Mouse (Mus musculus): Measurements from ENCODE around the gene Pitpnm3.

The Pitpnm3 gene

DNA sequence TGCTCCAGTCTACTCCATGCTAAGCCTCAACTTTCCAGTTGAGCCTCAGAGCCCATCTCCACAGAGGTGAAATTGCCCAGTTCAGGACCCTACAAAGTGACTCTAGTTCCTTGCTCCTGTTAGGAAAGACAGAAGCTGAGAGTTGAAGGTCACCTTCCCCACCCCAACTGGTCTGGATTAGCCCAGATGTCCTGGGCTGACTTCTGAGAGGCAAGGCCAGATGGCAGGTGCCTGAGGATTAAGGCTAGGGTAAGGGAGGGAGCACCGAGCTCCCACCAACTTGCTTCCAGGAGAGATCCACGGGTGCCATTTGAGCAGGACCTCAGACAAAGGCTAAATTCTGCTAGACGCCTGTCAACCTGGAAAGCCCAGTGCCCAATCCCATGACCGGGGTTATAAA is 103.5 kb downstream of the Pitpnm3 start:
- in situ Hi-C loops (cut with MboI; ENCODE audit: unreplicated experiment in 2 of 2): loop anchor here (25.0 kb wide), 1 partner anchor 1020 kb away; the partner anchor contains the start of genes Derl2 (in 2 of the 2), Dhx33 (in 2 of the 2) and Mis12 (in 2 of the 2)

DNA sequence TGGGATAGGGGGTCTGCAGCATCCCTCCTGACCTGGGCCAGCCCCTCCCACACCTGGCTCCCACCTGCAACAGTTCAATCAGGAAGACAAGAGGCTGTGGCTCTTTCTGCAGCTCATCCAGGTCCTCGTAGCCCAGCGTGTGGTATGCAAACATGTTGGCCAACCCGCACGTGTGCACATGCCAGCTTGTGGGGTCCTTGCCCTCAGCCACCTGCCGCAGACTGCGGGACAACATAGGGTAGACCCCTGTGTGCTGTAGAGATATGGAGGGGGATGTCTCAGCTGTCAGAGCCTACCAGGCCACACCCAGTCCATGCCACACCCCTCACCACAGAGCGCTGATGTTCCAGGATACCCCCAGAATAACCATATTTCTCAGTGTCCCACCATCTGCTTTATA is 104.2 kb downstream of the Pitpnm3 start:
- in situ Hi-C loops (cut with MboI; ENCODE audit: unreplicated experiment in 2 of 2): loop anchor here (25.0 kb wide), 1 partner anchor 1019 kb away; the partner anchor contains the start of genes Derl2 (in 2 of the 2), Dhx33 (in 2 of the 2) and Mis12 (in 2 of the 2)

DNA sequence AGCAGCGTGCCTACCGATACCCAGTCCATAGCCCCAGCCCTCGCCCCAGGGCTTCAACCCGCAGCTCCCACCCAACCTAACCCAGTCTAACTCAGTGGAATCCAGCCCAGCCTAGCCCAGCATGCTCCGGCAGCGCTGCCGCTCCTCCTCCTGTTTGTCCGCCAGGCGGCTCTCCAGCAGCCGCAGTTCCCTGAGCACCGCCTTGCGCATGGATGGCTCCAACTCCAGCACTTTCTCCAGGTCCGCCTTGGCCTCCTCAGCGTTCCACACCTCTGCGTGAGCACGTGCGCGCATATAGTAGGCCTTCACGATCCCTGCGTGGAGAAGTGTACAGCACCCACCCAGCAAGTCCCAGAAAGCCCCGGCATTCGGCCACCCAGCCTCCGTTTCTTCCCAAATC is 106.4 kb downstream of the Pitpnm3 start:
- in situ Hi-C loops (cut with MboI; ENCODE audit: unreplicated experiment in 2 of 2): loop anchor here (10.0 to 25.0 kb wide), 3 partner anchors 354 to 1017 kb away; partner anchors contain the start of genes Derl2 (in 2 of the 2), Dhx33 (in 2 of the 2) and Mis12 (in 2 of the 2)

DNA sequence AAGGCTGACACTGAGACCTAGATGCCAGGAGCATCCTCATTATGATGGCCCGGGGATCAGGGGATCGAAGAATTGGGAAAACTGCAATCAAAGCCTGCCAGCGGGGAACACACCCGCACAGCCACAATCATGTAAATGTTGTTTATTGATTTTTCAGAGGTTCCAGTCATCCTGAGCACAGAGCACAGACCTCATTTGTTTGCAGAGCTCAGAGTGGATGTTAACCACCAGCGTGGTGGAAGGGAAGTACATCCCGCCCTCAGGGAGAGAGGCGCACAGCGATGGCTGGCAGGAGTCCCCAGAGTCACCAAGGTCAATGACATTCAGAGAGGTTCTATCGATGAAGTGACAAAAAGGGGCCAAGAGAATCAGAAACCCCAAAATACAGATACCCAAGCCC is 107.7 kb downstream of the Pitpnm3 start:
- in situ Hi-C loops (cut with MboI; ENCODE audit: unreplicated experiment in 2 of 2): loop anchor here (10.0 to 25.0 kb wide), 3 partner anchors 353 to 1016 kb away; partner anchors contain the start of genes Derl2 (in 2 of the 2), Dhx33 (in 2 of the 2) and Mis12 (in 2 of the 2)

DNA sequence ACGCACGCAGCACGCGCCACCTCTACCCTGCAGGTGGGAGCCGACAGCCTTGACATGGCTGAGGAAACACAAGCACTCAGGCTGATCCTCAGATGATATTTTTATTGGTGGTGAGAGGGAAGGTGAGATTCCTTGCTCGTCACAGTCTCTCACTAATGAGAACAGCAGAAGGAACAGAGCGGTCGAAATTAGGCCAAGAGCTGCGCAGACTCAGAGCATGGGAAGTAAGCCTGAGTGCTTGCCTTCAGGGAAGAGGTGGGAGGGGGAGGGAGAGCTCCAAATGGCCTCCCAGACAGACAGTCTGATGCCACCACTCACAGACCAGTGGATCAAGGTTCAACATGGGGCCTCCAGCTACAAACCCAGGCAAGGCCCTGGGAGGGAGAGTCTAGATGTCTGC is 109.1 kb downstream of the Pitpnm3 start:
- in situ Hi-C loops (cut with MboI; ENCODE audit: unreplicated experiment in 2 of 2): loop anchor here (10.0 to 25.0 kb wide), 3 partner anchors 352 to 1014 kb away; partner anchors contain the start of genes Derl2 (in 2 of the 2), Dhx33 (in 2 of the 2) and Mis12 (in 2 of the 2)

DNA sequence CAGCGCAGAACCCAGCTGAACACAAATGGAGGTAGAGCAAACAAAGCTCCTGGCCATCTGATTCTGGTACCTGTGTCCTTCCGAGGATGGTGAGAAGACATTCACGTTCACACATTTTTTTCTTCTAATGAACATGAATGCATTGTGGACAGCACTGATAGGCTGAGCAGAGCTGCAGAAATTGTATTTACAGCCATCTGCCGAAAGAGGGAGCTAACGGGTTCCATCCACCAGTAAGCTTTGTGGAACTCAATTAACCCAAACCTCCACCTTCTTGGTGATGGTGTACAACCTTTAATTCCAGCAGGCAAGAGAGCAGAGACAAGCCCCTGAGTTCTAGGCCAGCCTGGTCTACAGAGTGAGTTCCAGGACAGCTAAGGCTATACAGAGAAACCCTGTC is 109.7 kb downstream of the Pitpnm3 start:
- in situ Hi-C loops (cut with MboI; ENCODE audit: unreplicated experiment in 2 of 2): loop anchor here (10.0 to 25.0 kb wide), 3 partner anchors 351 to 1014 kb away; partner anchors contain the start of genes Derl2 (in 2 of the 2), Dhx33 (in 2 of the 2) and Mis12 (in 2 of the 2)

DNA sequence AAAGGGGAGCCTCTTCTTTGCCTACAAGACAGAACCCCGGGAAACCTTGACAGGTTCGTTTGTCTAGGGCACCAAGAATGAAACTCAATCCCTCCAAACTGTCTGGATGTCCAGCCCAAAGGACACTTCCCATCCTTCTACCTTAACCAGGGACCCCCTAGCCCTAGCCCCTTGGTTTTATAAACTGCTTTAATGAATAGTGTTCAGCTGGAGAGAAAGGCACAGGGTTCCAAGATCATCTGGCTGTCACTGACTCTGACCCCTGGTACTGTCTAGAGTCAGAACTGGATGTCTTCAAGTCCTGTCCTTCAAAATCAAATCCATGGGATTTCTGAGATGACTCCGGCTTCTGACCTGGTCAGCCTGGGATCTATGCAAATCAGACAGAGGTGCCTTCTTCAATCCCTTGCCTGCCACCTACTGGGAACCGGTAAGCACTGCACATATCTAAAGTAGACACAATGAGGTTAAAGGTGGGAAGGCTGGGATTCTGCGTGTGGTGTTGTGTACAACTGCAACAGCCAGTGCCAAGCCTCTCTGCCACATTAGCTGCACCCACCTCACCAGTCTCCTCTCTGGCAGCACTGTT is 111.3 kb downstream of the Pitpnm3 start:
- in situ Hi-C loops (cut with MboI; ENCODE audit: unreplicated experiment in 2 of 2): loop anchor here (5.0 to 10.0 kb wide), 4 partner anchors 167 to 467 kb away; no protein-coding TSS in a partner anchor

DNA sequence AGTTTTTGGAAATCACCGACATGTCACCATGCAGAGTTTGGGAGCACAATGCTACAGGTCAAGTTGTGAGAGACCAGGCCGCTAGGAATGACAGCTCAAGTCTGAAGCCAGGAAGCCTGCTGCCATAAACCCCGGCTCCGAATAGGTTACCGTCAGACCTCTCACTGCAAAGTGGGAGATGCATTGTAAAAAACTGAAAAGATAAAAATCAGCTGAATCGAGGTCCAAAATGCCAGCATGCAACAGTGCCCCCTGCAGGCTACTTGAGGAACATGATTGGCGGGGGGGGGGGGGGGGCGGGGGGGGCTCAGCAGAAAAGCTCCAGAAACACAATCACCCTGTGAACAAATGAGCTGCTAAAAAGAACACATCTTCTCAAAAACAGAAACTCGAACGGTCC is 112.0 kb downstream of the Pitpnm3 start:
- in situ Hi-C loops (cut with MboI; ENCODE audit: unreplicated experiment in 2 of 2): loop anchor here (5.0 to 10.0 kb wide), 4 partner anchors 166 to 466 kb away; no protein-coding TSS in a partner anchor

DNA sequence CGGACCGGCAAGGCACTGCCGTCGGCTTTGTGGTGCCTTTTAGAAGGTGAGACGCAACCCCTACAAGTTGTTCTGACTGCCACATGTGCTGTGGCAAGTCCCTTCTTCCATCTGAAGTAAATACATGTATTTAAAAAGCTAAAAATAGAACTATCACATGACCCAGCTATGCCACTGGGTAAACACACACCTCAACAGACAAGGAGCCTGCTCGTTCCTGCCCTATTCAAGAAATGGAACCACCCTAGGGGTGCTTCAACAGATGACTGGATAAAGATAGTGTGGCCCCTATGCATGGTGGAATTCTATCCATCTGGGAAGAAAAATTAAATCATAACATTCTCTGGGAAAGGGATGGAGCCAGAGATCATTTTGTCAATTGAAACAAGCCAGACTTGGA is 112.8 kb downstream of the Pitpnm3 start:
- in situ Hi-C loops (cut with MboI; ENCODE audit: unreplicated experiment in 2 of 2): loop anchor here (5.0 to 10.0 kb wide), 4 partner anchors 166 to 466 kb away; no protein-coding TSS in a partner anchor

DNA sequence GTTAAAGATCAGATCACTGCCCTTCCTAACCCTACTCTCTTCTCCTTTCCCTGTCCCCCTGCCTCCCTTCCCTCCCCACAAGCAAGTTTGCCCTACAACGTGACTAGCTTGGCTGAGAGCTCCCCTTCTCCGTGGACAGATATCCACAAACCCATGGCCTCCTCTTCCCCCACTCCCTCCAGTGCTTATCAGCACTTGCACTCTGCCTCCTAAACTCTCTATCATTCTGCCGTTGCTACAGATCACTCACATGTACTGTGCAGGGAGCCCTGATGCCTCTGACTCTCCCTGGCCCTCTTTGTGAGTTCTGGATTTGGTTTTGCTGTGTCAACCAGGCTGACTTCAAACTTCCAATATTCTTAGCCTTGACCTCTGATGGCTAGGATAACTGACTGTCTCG is 114.6 kb downstream of the Pitpnm3 start:
- in situ Hi-C loops (cut with MboI; ENCODE audit: unreplicated experiment in 2 of 2): loop anchor here (5.0 to 10.0 kb wide), 4 partner anchors 164 to 464 kb away; no protein-coding TSS in a partner anchor

DNA sequence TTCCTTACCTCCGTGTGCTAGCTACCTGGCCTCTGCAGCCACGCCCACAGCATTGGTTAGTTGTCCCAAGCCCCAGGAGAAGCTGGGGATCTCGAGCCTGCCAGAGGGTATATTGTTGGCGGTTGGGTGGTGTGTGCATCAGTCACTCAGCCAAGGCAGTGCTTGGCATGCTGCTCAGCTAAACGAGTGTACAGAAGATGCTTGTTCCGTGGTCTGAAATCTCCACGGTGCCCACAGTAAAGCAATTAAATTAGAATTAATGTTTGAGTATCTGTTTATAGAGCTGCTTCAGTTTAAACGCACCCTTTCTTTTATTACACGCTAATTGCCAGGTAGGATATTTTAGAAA is 118.4 kb downstream of the Pitpnm3 start:
- in situ Hi-C loops (cut with MboI; ENCODE audit: unreplicated experiment in 2 of 2): no loop called here

DNA sequence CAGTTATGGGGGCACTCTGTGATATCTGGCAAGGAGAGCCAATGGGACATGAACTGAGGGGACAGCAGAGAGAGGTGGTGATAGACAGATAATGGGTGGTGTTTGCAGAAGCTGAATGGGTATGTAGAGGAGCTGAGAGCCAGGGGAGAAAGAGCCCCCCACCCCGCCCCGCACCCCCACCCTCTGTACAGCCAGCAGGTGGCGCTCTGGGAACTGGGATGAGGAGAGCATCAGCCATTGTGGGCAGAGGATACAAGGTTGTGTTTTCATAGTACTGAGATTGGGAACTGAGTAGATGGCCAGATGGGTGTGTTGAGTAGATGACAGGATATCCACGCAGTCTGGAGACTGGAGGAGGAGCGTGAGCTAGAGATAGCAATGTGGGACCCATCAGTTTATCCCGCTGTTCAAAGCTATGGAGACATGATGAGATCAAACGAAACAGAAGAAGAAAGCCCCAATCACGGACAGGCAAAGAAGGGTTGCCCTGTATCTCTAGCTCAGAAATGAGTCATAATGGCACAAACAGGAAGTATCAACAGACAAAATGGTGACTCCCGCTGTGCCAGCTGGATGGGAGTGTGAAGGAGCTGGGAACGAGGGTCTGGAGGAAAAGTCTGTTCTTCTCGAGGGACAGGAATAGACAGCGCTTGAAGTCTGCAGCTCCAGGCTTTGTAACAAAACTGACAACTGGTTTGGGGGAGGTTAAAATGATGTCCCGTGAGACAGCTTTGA is 118.9 kb downstream of the Pitpnm3 start:
- in situ Hi-C loops (cut with MboI; ENCODE audit: unreplicated experiment in 2 of 2): no loop called here

DNA sequence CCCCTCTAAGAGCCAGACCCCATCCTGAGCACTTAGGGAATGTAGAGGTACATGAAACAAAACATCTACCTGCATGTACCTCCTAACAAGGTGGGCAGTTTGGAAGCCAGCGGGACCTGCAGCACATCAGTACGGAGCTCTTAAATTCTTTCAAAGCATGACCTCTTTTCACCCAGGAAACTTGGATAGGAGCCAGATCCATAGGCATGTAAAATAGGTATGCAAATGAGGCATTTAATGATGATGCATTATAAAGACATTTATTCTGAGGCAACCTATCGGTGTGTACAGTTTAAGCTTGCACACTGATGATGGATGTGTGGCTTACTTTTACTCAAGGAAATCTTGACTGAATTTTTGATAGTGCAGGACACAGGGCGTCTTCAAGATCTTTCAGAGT is 120.9 kb downstream of the Pitpnm3 start:
- in situ Hi-C loops (cut with MboI; ENCODE audit: unreplicated experiment in 2 of 2): no loop called here

DNA sequence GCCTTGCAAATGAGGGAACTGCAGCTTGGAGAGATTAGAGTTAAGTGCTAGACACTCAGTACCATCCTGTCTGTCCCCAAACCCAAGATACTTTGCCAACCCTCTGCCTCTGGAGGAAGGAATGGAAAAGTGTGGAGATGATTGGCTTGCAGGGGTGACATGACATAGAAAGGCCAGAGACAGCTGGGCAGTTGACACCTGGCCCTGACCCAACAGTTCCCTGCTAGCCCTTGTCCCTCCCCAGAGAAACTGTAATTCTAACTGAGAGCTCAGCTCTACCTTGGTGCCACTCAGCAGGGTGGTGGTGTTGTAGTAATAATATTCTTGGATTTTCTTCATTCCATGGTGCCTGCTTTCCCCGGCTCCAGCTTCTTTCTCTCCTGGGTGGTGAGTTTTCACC is 123.6 kb downstream of the Pitpnm3 start:
- in situ Hi-C loops (cut with MboI; ENCODE audit: unreplicated experiment in 2 of 2): no loop called here

DNA sequence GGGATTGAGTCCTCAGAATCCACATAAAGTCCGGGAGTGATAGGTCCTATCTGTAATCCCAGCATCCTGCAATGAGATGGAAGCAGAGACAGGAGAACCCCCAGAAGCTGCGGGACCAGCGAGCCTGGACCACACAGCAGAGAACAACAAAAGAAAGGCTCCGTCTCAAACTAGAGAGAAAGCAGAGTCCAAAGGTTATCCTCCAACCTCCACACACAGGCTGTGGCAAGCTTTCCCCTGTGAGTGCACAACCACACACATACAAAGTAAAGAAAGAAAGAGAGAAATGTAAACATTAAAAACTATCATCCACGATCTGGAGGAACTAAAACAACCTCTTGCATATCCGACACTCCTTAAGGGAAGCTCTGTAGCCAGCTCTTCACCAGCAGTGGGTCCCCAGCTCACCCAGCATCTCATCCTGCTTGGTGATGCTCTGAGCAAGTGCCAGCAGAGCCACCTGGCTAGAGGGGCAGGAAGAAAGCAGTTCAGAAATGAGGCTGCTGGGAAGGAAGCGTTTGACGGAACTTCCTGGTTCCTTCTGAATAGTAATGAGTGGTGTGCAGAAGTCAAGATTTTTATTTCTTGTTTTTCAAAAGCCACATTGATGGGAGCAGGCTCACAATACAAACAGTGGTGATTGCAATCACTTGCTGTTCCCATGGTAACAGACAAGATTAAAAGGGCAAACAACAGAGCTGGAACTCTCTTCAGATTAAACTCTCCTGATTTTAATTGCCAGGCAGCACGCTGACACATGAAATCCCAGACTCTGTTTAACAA is 124.4 kb downstream of the Pitpnm3 start:
- in situ Hi-C loops (cut with MboI; ENCODE audit: unreplicated experiment in 2 of 2): no loop called here

DNA sequence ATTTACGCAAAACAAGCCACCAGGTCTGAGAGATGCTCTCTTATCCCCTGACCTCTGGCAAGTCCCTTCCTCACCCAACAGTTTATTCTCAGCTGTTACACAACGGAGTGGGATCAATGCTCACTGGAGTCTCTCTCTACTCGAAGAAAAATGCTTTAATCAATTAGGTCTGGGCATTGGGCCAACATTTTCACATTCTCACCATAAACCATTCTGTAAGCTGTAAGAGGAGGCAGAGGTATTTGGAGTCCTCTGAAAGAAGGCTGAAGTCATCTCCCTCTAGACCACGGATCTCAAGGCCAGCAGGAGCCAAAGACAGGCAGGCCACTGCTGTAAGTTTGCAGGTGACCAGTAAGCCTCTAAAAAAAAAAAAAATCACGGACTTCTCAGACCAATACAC is 125.2 kb downstream of the Pitpnm3 start:
- in situ Hi-C loops (cut with MboI; ENCODE audit: unreplicated experiment in 2 of 2): no loop called here

DNA sequence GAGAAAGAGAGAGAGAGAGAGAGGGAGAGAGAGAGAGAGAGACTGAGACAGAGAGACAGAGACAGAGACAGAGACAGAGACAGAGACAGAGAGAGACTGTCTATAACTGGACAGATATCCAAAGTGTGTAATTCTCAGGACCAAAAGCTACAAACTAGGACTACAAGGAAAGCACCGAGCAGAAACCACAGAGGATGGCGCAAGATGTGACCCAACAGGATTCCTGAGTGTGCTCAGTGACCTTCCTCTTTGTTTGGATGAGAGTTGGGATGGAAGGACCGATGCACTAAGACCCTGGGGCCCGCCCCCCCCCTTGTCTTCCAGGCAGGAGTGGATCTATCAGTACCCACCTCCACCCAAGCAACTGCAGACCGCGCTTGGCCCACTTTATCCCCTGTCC is 130.0 kb downstream of the Pitpnm3 start:
- in situ Hi-C loops (cut with MboI; ENCODE audit: unreplicated experiment in 2 of 2): no loop called here

DNA sequence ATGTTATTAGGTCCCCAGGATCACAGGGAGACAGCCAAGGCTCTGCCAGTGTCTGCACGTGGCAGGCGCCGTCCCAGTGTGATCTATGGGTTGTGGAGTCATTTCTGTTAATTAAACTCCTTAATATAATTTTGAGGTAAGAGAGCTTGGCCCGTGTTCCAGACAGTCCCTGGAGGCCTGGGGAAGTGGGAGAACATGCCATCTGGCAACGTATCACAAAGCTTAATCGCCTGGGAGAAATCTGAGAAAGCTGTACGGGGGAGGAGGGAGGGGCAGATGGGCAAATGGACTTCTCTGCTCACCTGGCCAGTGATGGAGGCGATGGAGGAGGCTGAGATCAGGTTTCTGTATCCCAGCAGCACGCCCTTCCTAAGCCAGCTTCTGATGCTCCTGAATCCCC is 132.4 kb downstream of the Pitpnm3 start:
- in situ Hi-C loops (cut with MboI; ENCODE audit: unreplicated experiment in 2 of 2): no loop called here

DNA sequence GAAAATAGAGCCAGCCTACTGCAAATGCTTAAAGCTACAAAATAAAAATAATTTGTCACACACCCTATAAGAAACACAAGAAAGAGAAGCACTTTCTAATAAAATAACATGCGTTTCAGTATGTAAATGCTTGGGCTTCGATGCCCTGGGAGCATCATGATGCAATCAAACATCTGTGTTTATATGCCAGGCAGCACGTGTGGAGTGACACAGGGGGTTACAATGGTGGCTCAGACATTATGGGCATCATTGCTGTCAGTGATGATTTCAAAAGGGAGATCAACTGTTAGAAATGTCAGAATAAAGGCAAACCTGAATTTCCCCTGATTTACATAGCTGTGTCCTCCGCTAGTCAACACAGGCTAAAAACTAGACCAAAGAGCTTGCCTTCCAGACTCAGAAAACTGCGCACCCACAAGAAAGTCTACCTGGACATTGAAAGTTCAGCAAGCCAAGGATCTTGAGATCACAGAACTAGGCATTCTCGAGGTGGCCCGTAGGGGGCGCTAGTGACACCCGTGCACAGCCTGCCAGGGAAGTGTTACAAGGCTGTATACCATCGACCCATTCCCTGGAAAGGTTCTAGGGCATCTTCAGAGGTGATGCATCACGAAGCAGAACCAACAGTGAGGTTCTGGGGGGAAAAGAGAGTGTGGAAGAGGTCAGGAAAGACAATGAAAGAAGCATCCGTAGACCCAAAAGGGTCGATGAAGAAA is 133.3 kb downstream of the Pitpnm3 start:
- in situ Hi-C loops (cut with MboI; ENCODE audit: unreplicated experiment in 2 of 2): no loop called here

DNA sequence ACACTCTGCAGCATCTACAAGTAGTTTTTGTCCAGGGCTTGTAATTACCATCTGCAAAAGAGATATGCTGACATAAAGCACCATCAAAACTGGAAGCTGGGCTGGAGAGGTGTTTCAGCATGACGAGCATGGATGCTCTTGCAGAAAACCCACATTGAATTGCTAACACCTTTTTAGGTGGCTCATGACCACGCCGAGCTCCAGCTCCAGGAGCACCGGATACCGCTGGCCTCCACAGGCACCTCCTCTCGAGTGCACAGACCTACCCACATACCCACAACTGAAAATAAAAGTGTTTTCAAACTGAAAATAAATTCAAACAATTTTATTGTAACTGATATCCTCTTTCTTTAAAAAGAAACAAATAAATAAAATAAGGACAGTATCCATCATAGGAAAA is 135.4 kb downstream of the Pitpnm3 start:
- in situ Hi-C loops (cut with MboI; ENCODE audit: unreplicated experiment in 2 of 2): no loop called here

Measured in v-Abl transformed pro-B cells (cell line).